Mouse (Mus musculus): Measurements from ENCODE around the gene Fhod1.

DNA sequence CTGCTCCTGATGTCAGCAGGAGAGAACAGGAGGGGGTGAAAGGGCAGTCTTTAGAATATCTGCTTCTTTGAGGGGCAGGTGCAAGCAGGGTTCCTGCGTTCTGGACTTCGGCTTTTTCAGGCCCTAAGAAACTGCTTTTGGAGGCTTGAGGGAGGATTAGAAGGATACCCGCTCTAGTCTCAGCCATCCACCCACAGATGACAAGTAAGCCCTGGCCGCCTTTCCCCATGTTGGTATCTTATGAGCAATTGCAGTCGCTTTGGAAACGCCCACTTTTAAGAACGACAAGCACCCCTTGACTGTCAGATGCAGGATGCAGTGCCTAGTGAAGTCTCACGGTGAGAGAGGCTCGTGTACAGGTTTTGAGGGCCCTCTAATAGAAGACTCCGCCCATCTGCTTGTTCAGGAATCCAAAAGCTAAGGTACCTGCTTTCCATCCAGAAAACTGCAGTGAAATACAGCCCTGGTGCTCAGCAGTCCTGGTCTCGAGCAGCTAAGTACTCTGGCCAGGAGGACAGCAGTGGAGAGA is 29.0 kb downstream of the Fhod1 start:
- no peak for TF ChIP-seq POLR2A (IDR thresholded peaks at IDR 0.05; ENCODE audit: low read depth, low read length)
- TF ChIP-seq CTCF (IDR thresholded peaks at IDR 0.05; ENCODE audit: extremely low read depth, insufficient read depth, insufficient read length, insufficient replicate concordance) = no peak

Data from spleen, adult 2 months (tissue).